Mouse (Mus musculus) layer of hippocampus, adult 11-12 months (tissue): ENCODE measurements around the gene Lrrc71.

Source experiments
- DNase-seq: peaks from one replicate; pipeline ENCODE4 v3.0.0; 2022; ENCODE audit warnings: low spot score

Lrrc71 gene

DNA sequence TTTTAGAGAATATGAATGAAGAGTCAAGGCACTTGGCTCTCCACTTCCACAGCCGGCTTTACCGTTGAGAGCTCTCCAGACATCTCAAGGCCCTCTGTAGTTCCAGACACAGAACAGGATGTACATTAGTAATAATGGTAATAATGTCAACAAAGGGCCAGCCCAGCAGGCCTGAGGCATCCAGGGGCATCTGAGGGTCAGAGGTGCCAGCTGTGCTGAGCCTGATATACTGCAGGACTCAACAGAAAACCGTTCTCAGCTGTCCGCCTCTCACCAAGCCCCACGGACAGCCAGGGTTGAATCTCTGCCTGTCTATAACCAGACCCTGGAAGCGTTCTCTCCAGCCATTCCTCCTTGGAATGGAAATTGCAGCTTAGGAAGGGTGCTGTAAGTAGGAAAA, 23.9 kb downstream of the Lrrc71 start:
- no peak for DNase-seq

DNA sequence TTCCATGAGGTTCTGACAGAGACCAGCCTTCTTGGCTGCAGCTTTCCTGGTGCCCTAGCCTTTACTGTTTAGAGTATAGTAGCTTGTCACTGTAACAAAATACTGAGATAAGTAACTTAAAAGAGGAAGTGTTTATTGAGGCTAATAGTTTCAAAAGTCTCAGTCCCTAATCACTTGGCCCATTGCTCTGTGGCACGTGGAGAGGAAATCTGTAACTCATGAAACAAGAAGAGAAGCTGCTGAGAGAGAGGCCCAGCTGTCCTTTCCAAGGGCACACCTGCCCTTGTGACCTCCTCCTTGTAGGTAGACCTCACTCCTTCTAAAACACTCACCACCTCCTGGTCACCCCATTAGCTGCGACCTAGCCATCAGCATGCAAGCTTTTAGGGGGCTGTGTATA, 29.9 kb downstream of the Lrrc71 start:
- no peak for DNase-seq
